Mouse (Mus musculus) liver, embryonic 16.5 days (tissue): ENCODE results near the gene Vmn1r213. TPM values are rescaled to one million over a fixed set of nuclear protein-coding genes. Genes with fewer than 3 reads are reported as not detected.

Source experiments
- polyA plus RNA-seq: library from polyadenylated mRNA; unstranded; fragments of >200 nt; fragmentation: Nextera tagmentation; extraction: Ambion mirVana; gene quantifications from 2 replicates; pipeline ENCODE4 v1.2.1, GENCODE M21; 2015

Vmn1r213 gene
- polyA plus RNA-seq, 1 experiment from 2014 or later: not detected

Other genes starting within 250 kb of the Vmn1r213 start
- not detected in 2 replicates for gene Vmn1r208, start 230.3 kb upstream of the Vmn1r213 start, polyA plus RNA-seq
- gene Vmn1r209, start 198.0 kb upstream of the Vmn1r213 start, polyA plus RNA-seq: not detected in 2 replicates
- not detected in 2 replicates for gene Vmn1r210, start 176.3 kb upstream of the Vmn1r213 start, polyA plus RNA-seq
- gene Vmn1r211, start 150.1 kb upstream of the Vmn1r213 start, polyA plus RNA-seq: not detected in 2 replicates
- gene Vmn1r212, start 123.5 kb upstream of the Vmn1r213 start, polyA plus RNA-seq: not detected in 2 replicates
- gene Vmn1r214, start 22.8 kb downstream of the Vmn1r213 start, polyA plus RNA-seq: not detected in 2 replicates
- gene Vmn1r215, start 60.4 kb downstream of the Vmn1r213 start, polyA plus RNA-seq: not detected in 2 replicates
- not detected in 2 replicates for gene Vmn1r217, start 110.6 kb downstream of the Vmn1r213 start, polyA plus RNA-seq
- gene Vmn1r218, start 125.5 kb downstream of the Vmn1r213 start, polyA plus RNA-seq: not detected in 2 replicates
- gene Vmn1r219, start 151.7 kb downstream of the Vmn1r213 start, polyA plus RNA-seq: not detected in 2 replicates
- not detected in 2 replicates for gene Vmn1r220, start 180.3 kb downstream of the Vmn1r213 start, polyA plus RNA-seq
- gene Vmn1r221, start 206.5 kb downstream of the Vmn1r213 start, polyA plus RNA-seq: not detected in 2 replicates
- not detected in 2 replicates for gene Vmn1r222, start 228.3 kb downstream of the Vmn1r213 start, polyA plus RNA-seq
- not detected in 2 replicates for gene Vmn1r223, start 239.5 kb downstream of the Vmn1r213 start, polyA plus RNA-seq